Mouse (Mus musculus): Measurements from ENCODE around the gene Slc25a5. TPM values are rescaled to one million over a fixed set of nuclear protein-coding genes. Genes with fewer than 3 reads are reported as not detected.

Slc25a5 gene
- 100 to 1,000 TPM; 328 to 349 TPM for total RNA-seq (2021)

DNA sequence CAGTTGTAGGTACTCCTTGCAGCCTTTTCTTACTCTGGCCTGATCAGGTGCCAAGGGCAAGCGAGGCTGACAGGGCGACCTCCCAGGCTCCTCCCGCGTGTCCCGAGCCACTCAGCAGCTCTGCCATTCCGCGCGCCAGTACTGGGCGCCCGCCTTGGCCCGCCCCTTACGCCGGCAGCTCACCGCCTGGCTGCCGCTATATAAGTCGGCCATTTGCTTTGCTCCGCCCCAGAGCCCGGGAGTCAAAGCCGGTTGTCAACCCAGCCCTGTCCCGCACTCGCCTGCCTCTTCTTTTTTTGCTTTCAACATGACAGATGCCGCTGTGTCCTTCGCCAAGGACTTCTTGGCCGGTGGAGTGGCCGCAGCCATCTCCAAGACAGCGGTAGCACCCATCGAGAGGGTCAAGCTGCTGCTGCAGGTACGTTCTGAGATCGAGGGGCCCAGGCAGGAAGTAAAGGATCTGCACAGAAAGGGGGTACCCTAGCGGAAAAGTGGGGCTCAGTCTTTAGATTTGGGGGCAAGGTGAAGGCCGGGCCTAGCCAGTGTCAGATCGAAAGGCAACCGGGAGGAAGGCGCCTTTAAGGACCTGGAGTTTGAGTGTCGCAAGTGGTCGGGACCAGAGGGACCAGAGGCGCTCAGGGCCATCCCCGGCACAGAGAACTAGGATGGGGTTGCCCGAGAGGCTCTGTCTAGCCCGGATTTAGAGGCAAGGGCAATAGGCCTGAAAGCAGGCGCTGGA lies at the start of gene Slc25a5:
Slc25a5 (plus strand) TSS at position 228 of the 739 bp plus-strand sequence.
- intact Hi-C loops (cut with DNase I) = no loop called here
- peak; percentile 73 to 93 for DNase-seq (ENCODE audit: extremely low spot score in 1 of 2, low spot score in 2 of 2)

- no peak for DNase-seq (ENCODE audit: extremely low spot score in 1 of 2, low spot score in 2 of 2)
- intact Hi-C loops (cut with DNase I) = loop anchor here (10.0 kb wide), 1 partner anchor 102 kb away; the partner anchor contains the start of gene Akap17b
Observed at GRCm38 (mm10) chrX:36746789-36747188, 48.7 kb upstream of the Slc25a5 start.

DNA sequence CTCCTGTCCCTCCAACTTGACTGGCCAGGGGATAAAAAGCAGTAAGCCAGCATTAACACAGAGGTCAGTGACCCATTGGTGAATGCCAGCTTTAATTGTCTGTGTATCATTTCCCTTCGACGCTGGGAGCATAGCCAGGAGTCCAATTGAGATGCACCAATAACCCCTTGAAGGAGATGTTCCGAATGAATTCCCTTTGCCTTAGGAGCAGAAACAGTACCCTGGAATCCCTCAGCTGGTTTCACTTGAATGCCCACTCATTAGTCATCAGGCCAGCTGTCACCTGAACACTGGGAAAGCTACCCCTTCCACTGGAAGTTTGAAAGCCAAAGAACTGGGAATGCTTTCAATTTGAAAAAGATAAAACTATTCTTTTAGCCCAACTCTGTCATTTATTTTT lies 46.9 kb upstream of the Slc25a5 start:
- DNase-seq (ENCODE audit: extremely low spot score in 1 of 2, low spot score in 2 of 2) = no peak
- intact Hi-C loops (cut with DNase I) = loop anchor here (10.0 kb wide), 1 partner anchor 104 kb away; the partner anchor contains the start of gene Akap17b

GRCm38 (mm10) chrX:36749281-36749785 lies 46.1 kb upstream of the Slc25a5 start:
- intact Hi-C loops (cut with DNase I) = loop anchor here (10.0 kb wide), 1 partner anchor 105 kb away; the partner anchor contains the start of gene Akap17b
- DNase-seq (ENCODE audit: extremely low spot score in 1 of 2, low spot score in 2 of 2) = no peak

- intact Hi-C loops (cut with DNase I) = no loop called here
- no peak for DNase-seq (ENCODE audit: extremely low spot score in 1 of 2, low spot score in 2 of 2)
Observed at GRCm38 (mm10) chrX:36750591-36750990, 44.9 kb upstream of the Slc25a5 start.

DNA sequence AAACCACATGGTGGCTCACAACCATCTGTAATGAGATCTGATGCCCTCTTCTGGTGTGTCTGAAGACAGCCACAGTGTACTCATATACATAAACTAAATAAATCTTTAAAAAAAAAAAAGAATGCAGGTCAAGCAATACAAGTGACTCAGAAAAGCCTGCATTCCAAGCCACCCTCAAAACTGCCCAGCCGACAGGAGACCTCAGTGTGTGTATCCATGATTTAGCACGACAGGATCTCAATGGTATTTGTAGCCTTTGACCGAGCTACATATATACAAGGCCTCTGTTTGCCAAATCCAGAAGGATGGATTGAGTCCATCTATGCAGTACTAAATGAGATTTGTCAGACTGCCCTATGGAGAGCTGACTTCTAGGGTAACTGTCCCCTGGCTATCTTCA lies 42.9 kb upstream of the Slc25a5 start:
- no peak for DNase-seq (ENCODE audit: extremely low spot score in 1 of 2, low spot score in 2 of 2)
- intact Hi-C loops (cut with DNase I) = no loop called here

DNA sequence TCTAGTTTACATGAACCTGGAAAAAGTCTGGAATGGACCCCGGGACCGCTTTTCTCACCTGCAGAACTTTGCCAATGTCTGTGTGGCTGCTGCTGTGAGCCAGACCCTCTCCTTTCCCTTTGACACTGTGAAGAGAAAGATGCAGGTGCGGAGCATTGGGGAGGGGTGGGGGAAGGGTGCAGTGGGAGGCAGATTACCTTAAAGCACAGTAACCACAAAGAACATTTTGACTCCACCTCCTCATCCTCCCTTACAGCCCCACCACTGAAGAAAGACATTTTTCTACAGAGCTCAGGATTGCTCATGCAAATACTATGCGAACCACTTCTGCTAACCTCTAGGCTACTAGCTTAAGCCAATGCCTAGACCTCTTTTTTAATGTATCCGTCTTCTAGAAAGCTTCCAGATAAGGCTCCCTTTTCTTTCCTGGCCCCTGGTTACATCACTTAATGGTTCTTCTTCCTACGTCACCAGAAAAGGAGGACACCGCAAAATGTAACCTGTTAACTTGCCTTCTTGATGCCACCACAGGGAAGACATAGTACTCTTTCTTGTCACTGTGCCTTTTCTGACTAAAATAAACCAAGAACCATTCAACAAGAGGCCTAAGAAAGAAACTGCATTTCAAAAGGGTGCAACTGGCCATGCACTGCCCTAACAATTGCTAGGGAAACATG lies 37.5 kb upstream of the Slc25a5 start:
- DNase-seq (ENCODE audit: extremely low spot score in 1 of 2, low spot score in 2 of 2) = no peak
- intact Hi-C loops (cut with DNase I) = no loop called here

DNA sequence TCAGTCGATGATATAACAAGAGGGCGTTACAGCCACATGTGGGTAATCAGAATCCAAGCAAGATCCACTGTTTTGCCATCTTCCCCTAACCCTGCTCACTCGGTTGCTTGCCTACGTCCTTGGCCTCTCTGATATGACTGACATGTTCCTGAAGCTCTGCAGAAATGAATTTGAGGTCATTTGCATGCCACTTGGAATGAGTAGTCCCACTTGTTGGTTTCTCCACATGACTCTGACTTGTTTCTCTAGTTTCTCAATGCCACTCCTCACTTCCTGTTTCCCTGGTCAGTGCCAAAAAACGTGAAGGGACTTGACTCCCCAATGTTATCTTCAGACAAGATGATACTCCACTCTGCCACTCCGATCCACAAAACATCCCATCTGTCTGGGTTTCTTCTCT lies 36.9 kb upstream of the Slc25a5 start:
- no peak for DNase-seq (ENCODE audit: extremely low spot score in 1 of 2, low spot score in 2 of 2)
- intact Hi-C loops (cut with DNase I) = no loop called here

DNA sequence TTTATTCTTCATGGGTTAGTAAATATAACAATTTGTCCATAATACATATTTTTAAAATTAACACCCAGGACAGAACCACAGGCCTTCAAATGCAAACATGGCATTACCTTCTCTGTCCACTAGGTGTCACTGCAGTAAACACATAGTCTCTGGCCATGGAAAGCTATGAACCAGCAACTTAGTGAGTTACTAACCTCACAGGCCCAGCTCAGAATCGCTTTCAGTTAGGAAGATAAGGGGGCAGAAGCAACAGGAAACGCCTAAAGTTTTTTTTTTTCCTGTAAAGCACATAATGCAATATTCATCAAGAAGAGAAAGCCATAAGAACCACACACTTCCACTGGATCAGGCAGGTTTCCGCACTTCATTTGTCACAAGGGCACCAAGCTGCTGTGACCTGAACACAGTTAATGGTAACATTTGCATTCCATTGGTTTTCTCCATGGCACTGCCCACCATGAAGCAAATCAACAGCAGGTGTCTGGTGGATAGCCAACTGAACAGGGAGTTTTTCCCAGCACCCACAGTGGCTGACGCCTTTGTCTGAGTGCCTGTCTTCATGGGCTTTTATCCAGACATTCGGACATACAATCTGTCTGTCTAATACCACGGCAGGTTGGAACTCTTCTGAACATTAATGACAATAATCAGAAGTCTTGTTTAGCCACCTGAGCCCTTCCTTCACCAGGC lies 34.4 kb upstream of the Slc25a5 start:
- DNase-seq (ENCODE audit: extremely low spot score in 1 of 2, low spot score in 2 of 2) = peak; percentile 26 to 44
- intact Hi-C loops (cut with DNase I) = loop anchor here (5.0 kb wide), 1 partner anchor 146 kb away; no protein-coding TSS in a partner anchor

- no peak for DNase-seq (ENCODE audit: extremely low spot score in 1 of 2, low spot score in 2 of 2)
- intact Hi-C loops (cut with DNase I) = loop anchor here (5.0 kb wide), 1 partner anchor 145 kb away; no protein-coding TSS in a partner anchor
Observed at GRCm38 (mm10) chrX:36762289-36762688, 33.2 kb upstream of the Slc25a5 start.

DNA sequence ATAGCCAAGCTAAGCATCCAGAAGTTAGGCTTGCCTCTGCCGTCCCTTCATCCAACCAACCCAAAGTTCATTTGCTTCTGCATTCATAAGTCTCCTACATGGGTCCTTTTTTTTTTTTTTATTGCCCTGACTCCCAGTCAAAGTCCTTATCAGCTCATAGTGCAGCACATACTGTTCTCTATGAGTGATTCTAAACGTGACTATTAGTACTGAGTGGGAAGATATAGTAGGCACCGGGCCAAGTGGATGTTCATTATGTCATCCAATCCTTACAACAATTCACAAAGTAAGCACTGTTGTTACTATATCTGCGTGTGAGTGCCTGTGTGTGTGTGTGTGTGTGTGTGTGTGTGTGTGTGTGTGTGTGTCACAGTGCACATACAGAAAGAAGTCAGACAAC lies 32.6 kb upstream of the Slc25a5 start:
- DNase-seq (ENCODE audit: extremely low spot score in 1 of 2, low spot score in 2 of 2) = no peak
- intact Hi-C loops (cut with DNase I) = loop anchor here (5.0 kb wide), 1 partner anchor 144 kb away; no protein-coding TSS in a partner anchor

GRCm38 (mm10) chrX:36763298-36763933 lies 32.0 kb upstream of the Slc25a5 start:
- DNase-seq (ENCODE audit: extremely low spot score in 1 of 2, low spot score in 2 of 2) = no peak
- intact Hi-C loops (cut with DNase I) = loop anchor here (5.0 kb wide), 1 partner anchor 144 kb away; no protein-coding TSS in a partner anchor

DNA sequence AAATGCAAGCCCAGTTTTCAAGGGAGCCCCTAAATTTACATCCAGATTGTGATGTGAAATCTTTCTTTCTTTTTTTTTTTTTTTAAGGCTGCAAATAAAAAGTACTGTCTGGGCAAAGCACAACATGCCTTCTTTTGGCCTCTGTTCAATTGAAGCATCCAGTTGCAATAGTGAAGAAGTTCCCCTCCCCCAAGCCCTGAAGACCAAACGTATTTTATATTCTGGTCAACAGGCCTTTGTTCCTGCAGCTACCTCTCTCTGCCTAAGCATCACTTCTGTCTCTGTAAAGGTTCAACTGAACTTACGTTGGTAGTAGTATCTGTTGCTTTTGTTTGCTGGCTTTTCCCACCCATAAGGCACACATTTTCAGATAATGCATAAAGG lies 31.5 kb upstream of the Slc25a5 start:
- intact Hi-C loops (cut with DNase I) = loop anchor here (5.0 kb wide), 1 partner anchor 143 kb away; no protein-coding TSS in a partner anchor
- DNase-seq (ENCODE audit: extremely low spot score in 1 of 2, low spot score in 2 of 2) = no peak

DNA sequence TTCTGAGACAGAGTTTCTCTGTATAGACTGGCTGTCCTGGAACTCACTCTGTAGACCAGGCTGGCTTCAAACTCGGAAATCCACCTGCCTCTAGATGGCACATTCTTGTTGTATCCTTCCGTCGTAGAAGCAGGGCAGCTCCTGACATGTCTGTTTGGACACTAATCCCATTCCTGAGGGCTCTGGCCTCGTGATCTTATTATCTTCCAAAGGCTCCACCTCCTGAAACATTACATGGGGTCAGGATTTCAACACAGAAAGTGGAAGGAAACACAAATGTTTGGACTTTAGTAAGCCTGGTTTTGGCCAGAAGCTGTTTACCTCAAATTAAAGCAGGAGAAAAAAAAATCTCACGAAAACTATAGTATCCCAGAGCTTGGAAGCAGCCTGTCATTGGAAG lies 28.1 kb upstream of the Slc25a5 start:
- intact Hi-C loops (cut with DNase I) = no loop called here
- no peak for DNase-seq (ENCODE audit: extremely low spot score in 1 of 2, low spot score in 2 of 2)

- intact Hi-C loops (cut with DNase I) = no loop called here
- DNase-seq (ENCODE audit: extremely low spot score in 1 of 2, low spot score in 2 of 2) = no peak
Observed at GRCm38 (mm10) chrX:36772591-36772990, 22.9 kb upstream of the Slc25a5 start.

DNA sequence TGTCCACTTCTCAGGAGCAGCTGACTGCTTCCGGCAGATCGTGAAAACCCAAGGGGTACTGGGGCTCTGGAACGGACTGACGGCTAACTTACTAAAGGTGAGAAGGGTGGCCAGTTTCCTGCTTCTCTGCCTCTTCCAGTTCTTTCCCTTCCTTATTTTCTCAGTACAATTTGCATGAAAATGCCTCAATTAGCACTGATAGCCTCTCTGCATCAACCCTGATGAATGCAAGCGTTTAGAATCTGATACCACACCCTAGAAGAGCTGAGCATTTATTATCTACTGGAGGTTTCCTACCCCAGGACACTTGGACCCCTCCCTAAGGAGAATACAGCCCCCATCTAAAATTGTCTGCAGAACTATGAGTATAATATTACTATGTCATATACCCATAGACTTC lies 19.9 kb upstream of the Slc25a5 start:
- DNase-seq (ENCODE audit: extremely low spot score in 1 of 2, low spot score in 2 of 2) = no peak

GRCm38 (mm10) chrX:36777694-36778093 lies 17.8 kb upstream of the Slc25a5 start:
- DNase-seq (ENCODE audit: extremely low spot score in 1 of 2, low spot score in 2 of 2) = no peak
- intact Hi-C loops (cut with DNase I) = no loop called here

More for the DNA sequence above, 19.9 kb upstream of the Slc25a5 start:
- intact Hi-C loops (cut with DNase I) = no loop called here

- intact Hi-C loops (cut with DNase I) = no loop called here
- no peak for DNase-seq (ENCODE audit: extremely low spot score in 1 of 2, low spot score in 2 of 2)
Observed at GRCm38 (mm10) chrX:36789360-36789759, 6.1 kb upstream of the Slc25a5 start.

- intact Hi-C loops (cut with DNase I) = no loop called here
- no peak for DNase-seq (ENCODE audit: extremely low spot score in 1 of 2, low spot score in 2 of 2)
Observed at GRCm38 (mm10) chrX:36794571-36794970, 880 bp upstream of the Slc25a5 start.
